Mouse (Mus musculus) megakaryocyte, embryonic 14.5 days (primary cell): Measurements from ENCODE around the gene Wnt11. TPM values are rescaled to one million over a fixed set of nuclear protein-coding genes. Genes with fewer than 3 reads are reported as not detected.

Experiments
- H3K27me3 ChIP-seq: replicated peaks from 2 replicates; pipeline ENCODE3; 2012; ENCODE audit warnings: inconsistent platforms
- H3K36me3 ChIP-seq: replicated peaks from 2 replicates; pipeline ENCODE3; 2012; ENCODE audit warnings: low read length, inconsistent platforms, mixed read lengths
- H3K4me1 ChIP-seq: 2 replicates; pipeline ENCODE4 v1.6.1; 2012; ENCODE audit warnings: inconsistent platforms
- H3K4me3 ChIP-seq: replicated peaks from 2 replicates; pipeline ENCODE3; 2012; ENCODE audit warnings: moderate library complexity, mild to moderate bottlenecking, inconsistent platforms
- H3K9me3 ChIP-seq: 2 replicates; pipeline ENCODE4 v1.6.1; 2012; ENCODE audit warnings: inconsistent platforms
- FLI1 ChIP-seq: IDR thresholded peaks from 2 replicates; pipeline ENCODE4 v1.6.1; 2012; ENCODE audit warnings: low read length, inconsistent platforms, mixed read lengths
- GATA1 ChIP-seq: IDR thresholded peaks from 3 replicates; pipeline ENCODE4 v1.6.1; 2012; ENCODE audit warnings: mixed read lengths, low read length, inconsistent platforms, borderline replicate concordance
- polyA plus RNA-seq: library from polyadenylated mRNA; stranded (reverse); fragments of >175 nt; gene quantifications from 2 replicates; pipeline ENCODE4 v1.2.3, GENCODE M21; 2012; ENCODE audit warnings: low replicate concordance; ENCODE audit not compliant: insufficient read depth

Gene Wnt11
- polyA plus RNA-seq, 1 experiment: 1.6 TPM

- Histone ChIP-seq H3K27me3 (peaks cover 91% of the 10 kb centered on the region), H3K4me3 (no peak overlapping the region), H3K9me3 (peaks cover 3% of the 10 kb centered on the region; the same call in 1 of the 2 replicates), H3K4me1 (no peaks in the 10 kb centered on the region), H3K36me3 (no peaks in the 10 kb centered on the region)
- TF ChIP-seq FLI1 (no peak), GATA1 (no peak)
These were observed 36.8 kb upstream of the Wnt11 start for GRCm38 (mm10) chr7:98798134-98798417.

GRCm38 (mm10) chr7:98800435-98800834 is 34.5 kb upstream of the Wnt11 start:
- H3K4me3 ChIP-seq: no peak overlapping the region
- H3K9me3 ChIP-seq: peaks cover 18% of the 10 kb centered on the region
- peaks cover 94% of the 10 kb centered on the region for H3K27me3 ChIP-seq
- TF ChIP-seq FLI1 (no peak), GATA1 (no peak)
- H3K36me3 ChIP-seq: no peaks in the 10 kb centered on the region
- peaks cover 8% of the 10 kb centered on the region for H3K4me1 ChIP-seq

- Histone ChIP-seq H3K27me3 (peaks cover 94% of the 10 kb centered on the region), H3K4me3 (no peak overlapping the region), H3K9me3 (peaks cover 18% of the 10 kb centered on the region), H3K4me1 (peaks cover 15% of the 10 kb centered on the region), H3K36me3 (no peaks in the 10 kb centered on the region)
- no peak for TF ChIP-seq FLI1
- no peak for TF ChIP-seq GATA1
These were observed 33.8 kb upstream of the Wnt11 start for GRCm38 (mm10) chr7:98801086-98801485.

- Histone ChIP-seq H3K4me3 (no peak overlapping the region), H3K27me3 (peaks cover 91% of the 10 kb centered on the region), H3K36me3 (no peaks in the 10 kb centered on the region), H3K4me1 (peaks cover 15% of the 10 kb centered on the region), H3K9me3 (peaks cover 18% of the 10 kb centered on the region)
- no peak for TF ChIP-seq FLI1
- no peak for TF ChIP-seq GATA1
These were observed 31.7 kb upstream of the Wnt11 start for GRCm38 (mm10) chr7:98803181-98803580.

- TF ChIP-seq FLI1: no peak
- TF ChIP-seq GATA1: no peak
- peaks cover 24% of the 10 kb centered on the region for H3K4me1 ChIP-seq
These were observed 29.8 kb upstream of the Wnt11 start for GRCm38 (mm10) chr7:98804841-98805772.

GRCm38 (mm10) chr7:98806961-98807360 is 28.0 kb upstream of the Wnt11 start:
- H3K27me3 ChIP-seq: peaks cover 91% of the 10 kb centered on the region
- H3K9me3 ChIP-seq: peaks cover 15% of the 10 kb centered on the region
- no peak overlapping the region for H3K4me3 ChIP-seq
- peaks cover 42% of the 10 kb centered on the region for H3K4me1 ChIP-seq
- TF ChIP-seq GATA1 (no peak), FLI1 (no peak)
- H3K36me3 ChIP-seq: no peaks in the 10 kb centered on the region

More at GRCm38 (mm10) chr7:98804841-98805772, 29.8 kb upstream of the Wnt11 start:
- Histone ChIP-seq H3K27me3 (peaks cover 94% of the 10 kb centered on the region), H3K36me3 (no peaks in the 10 kb centered on the region), H3K9me3 (peaks cover 18% of the 10 kb centered on the region), H3K4me3 (no peak overlapping the region)

GRCm38 (mm10) chr7:98809372-98809771 is 25.5 kb upstream of the Wnt11 start:
- peaks cover 80% of the 10 kb centered on the region for H3K27me3 ChIP-seq
- H3K4me3 ChIP-seq: no peak overlapping the region
- no peaks in the 10 kb centered on the region for H3K36me3 ChIP-seq
- H3K9me3 ChIP-seq: peaks cover 5% of the 10 kb centered on the region
- peaks cover 67% of the 10 kb centered on the region for H3K4me1 ChIP-seq
- TF ChIP-seq FLI1: no peak
- no peak for TF ChIP-seq GATA1

- Histone ChIP-seq H3K27me3 (peaks cover 68% of the 10 kb centered on the region), H3K36me3 (no peaks in the 10 kb centered on the region), H3K4me1 (peaks cover 65% of the 10 kb centered on the region), H3K9me3 (no peaks in the 10 kb centered on the region), H3K4me3 (no peak overlapping the region)
- TF ChIP-seq FLI1: no peak
- TF ChIP-seq GATA1: no peak
These were observed 24.3 kb upstream of the Wnt11 start for GRCm38 (mm10) chr7:98810619-98811018.

GRCm38 (mm10) chr7:98820501-98820900 is 14.4 kb upstream of the Wnt11 start:
- peaks cover 81% of the 10 kb centered on the region for H3K27me3 ChIP-seq
- H3K4me1 ChIP-seq: peaks cover 20% of the 10 kb centered on the region
- H3K36me3 ChIP-seq: no peaks in the 10 kb centered on the region
- no peak for TF ChIP-seq GATA1
- TF ChIP-seq FLI1: no peak
- no peak overlapping the region for H3K4me3 ChIP-seq
- no peaks in the 10 kb centered on the region for H3K9me3 ChIP-seq

GRCm38 (mm10) chr7:98822881-98823280 is 12.0 kb upstream of the Wnt11 start:
- Histone ChIP-seq H3K9me3 (no peaks in the 10 kb centered on the region), H3K4me1 (peaks cover 6% of the 10 kb centered on the region), H3K4me3 (no peak overlapping the region), H3K36me3 (no peaks in the 10 kb centered on the region), H3K27me3 (peaks cover 91% of the 10 kb centered on the region)
- no peak for TF ChIP-seq GATA1
- no peak for TF ChIP-seq FLI1
